Mouse (Mus musculus) kidney, adult 2 months (tissue): ENCODE measurements at regions not wholly inside any gene's neighbourhood (a gene's known extent, or its start where the extent isn't known, plus 50 kb on each side); places are given as distances from the start of the nearest gene placed in this dataset.

ENCODE experiments used
- DNase-seq: peaks from one replicate; pipeline ENCODE4 v3.0.0; 2021
- H3K27ac ChIP-seq: fragments of 200-500 bp; 2 replicates; pipeline ENCODE4 v1.5.1; 2012; ENCODE audit warnings: low read depth, low read length, control low read depth, inconsistent platforms; ENCODE audit not compliant: insufficient read depth
- H3K27me3 ChIP-seq: fragments of 200-500 bp; replicated peaks from 2 replicates; pipeline ENCODE4 v1.6.1; 2012; ENCODE audit warnings: mild to moderate bottlenecking, moderate library complexity, low read length, inconsistent platforms; ENCODE audit not compliant: control insufficient read depth, insufficient read depth
- H3K36me3 ChIP-seq: fragments of 200-500 bp; 2 replicates; pipeline ENCODE4 v1.6.1; 2012; ENCODE audit warnings: mild to moderate bottlenecking, moderate library complexity, low read length, inconsistent platforms; ENCODE audit not compliant: control insufficient read depth, insufficient read depth
- H3K4me1 ChIP-seq: fragments of 200-500 bp; 2 replicates; pipeline ENCODE4 v1.6.1; 2011; ENCODE audit warnings: low read length; ENCODE audit not compliant: control insufficient read depth, insufficient read depth
- H3K4me3 ChIP-seq: fragments of 200-500 bp; 2 replicates; pipeline ENCODE4 v1.5.1; 2011; ENCODE audit warnings: mild to moderate bottlenecking, low read depth, low read length, control low read depth; ENCODE audit not compliant: insufficient read depth
- CTCF ChIP-seq: fragments of 200-500 bp; conservative IDR thresholded peaks from 2 replicates; pipeline ENCODE4 v1.5.1; 2011; ENCODE audit warnings: low read depth, mild to moderate bottlenecking, control low read depth, low read length, moderate library complexity, mixed read lengths; ENCODE audit not compliant: insufficient read depth, insufficient read length
- POLR2A ChIP-seq: fragments of 200-500 bp; IDR thresholded peaks from one replicate; pipeline ENCODE4 v1.6.1; 2011; ENCODE audit warnings: low read depth, low read length, control low read depth
- WGBS: fragments of 180-500 bp; shearing (Covaris S2); methylation state at CpG from one replicate; pipeline ENCODE4 v1.1.7; 2018; 5-methylcytosine and 5-hydroxymethylcytosine counted together

DNA sequence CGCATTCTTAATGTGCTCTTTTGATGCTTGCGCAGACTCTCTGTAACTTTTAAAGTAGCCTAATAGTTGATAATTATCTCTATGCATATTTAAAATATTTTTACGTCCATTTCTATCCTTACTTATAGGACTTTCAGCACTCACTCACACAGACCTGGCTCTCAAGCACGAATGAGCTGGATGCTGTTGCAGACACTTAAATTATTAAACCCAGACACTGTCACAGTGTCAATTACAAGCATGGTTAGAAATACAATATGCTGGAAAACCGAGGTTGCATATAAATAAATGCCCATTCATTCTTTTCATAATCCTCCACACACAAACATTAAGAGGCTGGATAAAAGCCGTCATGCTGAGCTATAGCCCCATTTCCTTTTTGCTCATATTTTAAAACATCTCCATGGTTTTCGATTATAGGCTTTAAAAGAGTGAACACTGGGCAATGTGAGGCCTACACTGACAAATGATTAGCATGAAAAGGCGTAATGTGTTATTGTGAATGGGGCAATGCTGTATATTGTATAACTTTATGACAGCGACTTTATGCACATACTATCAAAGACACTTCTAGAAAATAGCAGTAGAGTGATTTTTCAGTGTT, 566.3 kb downstream of the Pdha2 start:
- H3K36me3 ChIP-seq: no peaks in the 10 kb centered on the region
- H3K4me3 ChIP-seq: no peak overlapping the region
- no peaks in the 10 kb centered on the region for H3K27me3 ChIP-seq
- TF ChIP-seq POLR2A (no peak), CTCF (no peak)
- H3K4me1 ChIP-seq: no peaks in the 10 kb centered on the region
- 70% methylated on average over 9 of the region's 9 CpGs for WGBS
- no peak overlapping the region for H3K27ac ChIP-seq
- DNase-seq: no peak

DNA sequence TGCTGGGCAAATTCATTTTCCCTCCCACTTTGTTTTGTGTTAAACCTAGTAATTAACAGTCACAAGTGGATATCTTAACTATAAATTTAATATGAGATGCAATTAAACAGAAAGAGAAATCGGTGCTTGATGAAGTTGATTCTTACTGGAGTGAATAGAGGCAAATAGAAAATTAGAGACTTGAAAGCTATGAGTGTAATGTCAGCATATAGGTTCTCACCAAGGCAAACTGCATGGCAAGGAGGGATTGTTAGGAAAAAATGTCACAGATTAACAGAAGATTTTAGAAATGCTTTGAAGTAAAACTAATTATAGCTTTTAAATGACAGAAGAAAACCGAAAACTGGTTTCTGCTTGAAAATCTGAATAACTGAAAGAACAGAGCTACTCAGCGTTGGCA, 592.3 kb downstream of the Pdha2 start:
- no peaks in the 10 kb centered on the region for H3K4me1 ChIP-seq
- WGBS: 78% methylated on average over 3 of the region's 3 CpGs
- H3K4me3 ChIP-seq: no peak overlapping the region
- H3K27me3 ChIP-seq: no peaks in the 10 kb centered on the region
- no peak for DNase-seq
- no peaks in the 10 kb centered on the region for H3K36me3 ChIP-seq
- TF ChIP-seq CTCF (no peak), POLR2A (no peak)
- no peak overlapping the region for H3K27ac ChIP-seq
